Mouse (Mus musculus) CH12.LX (cell line): ENCODE results near the gene Armc6.

Experiments used
- CTCF ChIP-seq, 2 experiments: IDR thresholded peaks in 1 of 2; conservative IDR thresholded peaks in 1 of 2; 2 replicates each; pipeline ENCODE4 v1.5.1; 2011 to 2012; ENCODE audit warnings: low read depth in 2 of 2, low read length in 2 of 2, improper control_type of control experiment in 1 of 2, inconsistent platforms in 1 of 2, mild to moderate bottlenecking in 1 of 2, moderate library complexity in 1 of 2
- GABPA ChIP-seq: IDR thresholded peaks from 2 replicates; pipeline ENCODE4 v1.6.1; 2012; ENCODE audit warnings: low read depth, low read length, improper control_type of control experiment, inconsistent platforms; ENCODE audit not compliant: insufficient replicate concordance
- MAX ChIP-seq: IDR thresholded peaks from 2 replicates; pipeline ENCODE4 v1.6.1; 2011; ENCODE audit warnings: low read length, improper control_type of control experiment
- MYC ChIP-seq: IDR thresholded peaks from 2 replicates; pipeline ENCODE4 v1.6.1; 2011; ENCODE audit warnings: low read depth, mild to moderate bottlenecking, improper control_type of control experiment, low read length
- NRF1 ChIP-seq: IDR thresholded peaks from 2 replicates; pipeline ENCODE4 v1.6.1; 2014; ENCODE audit warnings: low read depth, mild to moderate bottlenecking, inconsistent platforms, low read length, improper control_type of control experiment, moderate library complexity
- POLR2A ChIP-seq: IDR thresholded peaks from 2 replicates; pipeline ENCODE4 v1.6.1; 2011; ENCODE audit warnings: low read depth, mild to moderate bottlenecking, improper control_type of control experiment, low read length
- RAD21 ChIP-seq: IDR thresholded peaks from 2 replicates; pipeline ENCODE4 v1.6.1; 2011; ENCODE audit warnings: low read depth, mild to moderate bottlenecking, low read length, improper control_type of control experiment, moderate library complexity
- SMC3 ChIP-seq: IDR thresholded peaks from 2 replicates; pipeline ENCODE4 v1.6.1; 2011; ENCODE audit warnings: low read depth, low read length, improper control_type of control experiment
- ZKSCAN1 ChIP-seq: IDR thresholded peaks from 2 replicates; pipeline ENCODE4 v1.6.1; 2012; ENCODE audit warnings: low read depth, inconsistent platforms, low read length, improper control_type of control experiment, borderline replicate concordance

DNA sequence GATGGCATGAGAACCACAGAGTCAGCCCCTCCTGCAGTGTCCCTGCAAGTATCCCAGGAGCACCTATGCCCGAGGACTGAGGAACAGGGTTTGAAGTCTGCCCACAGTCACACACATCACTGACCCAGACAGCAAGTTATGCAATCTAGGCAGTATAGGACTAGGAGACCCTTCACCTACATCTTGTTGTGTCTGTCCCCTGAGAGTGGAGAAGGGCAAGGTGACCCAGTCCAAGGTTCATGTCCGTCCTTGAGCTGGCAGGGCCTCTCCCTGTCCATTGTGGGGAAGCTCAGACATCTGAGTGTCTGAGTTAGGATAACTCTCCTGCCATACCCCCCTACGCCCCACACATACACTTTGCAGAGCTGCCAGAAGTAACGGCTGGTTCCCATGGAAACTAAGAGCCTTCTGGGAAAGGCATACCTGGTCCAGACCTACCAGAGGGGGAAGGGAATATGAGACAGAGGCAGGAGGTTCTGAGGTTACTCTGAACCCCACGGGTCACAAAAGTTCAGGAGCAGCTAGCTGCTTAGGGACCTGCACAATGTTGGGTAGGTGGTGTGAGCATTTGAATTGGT lies 15.1 kb downstream of the Armc6 start:
- TF ChIP-seq SMC3 (no peak), GABPA (no peak), MAX (no peak), NRF1 (no peak), CTCF (conservative IDR thresholded peaks at IDR 0.05 in 1 of 2, IDR thresholded peaks at IDR 0.05 in 1 of 2; ENCODE audit: low read depth in 2 of 2, low read length in 2 of 2) (no peak), RAD21 (no peak), ZKSCAN1 (no peak), POLR2A (no peak), MYC (no peak)
